Mouse (Mus musculus): ENCODE data around the gene Hook2.

Hook2 gene

DNA sequence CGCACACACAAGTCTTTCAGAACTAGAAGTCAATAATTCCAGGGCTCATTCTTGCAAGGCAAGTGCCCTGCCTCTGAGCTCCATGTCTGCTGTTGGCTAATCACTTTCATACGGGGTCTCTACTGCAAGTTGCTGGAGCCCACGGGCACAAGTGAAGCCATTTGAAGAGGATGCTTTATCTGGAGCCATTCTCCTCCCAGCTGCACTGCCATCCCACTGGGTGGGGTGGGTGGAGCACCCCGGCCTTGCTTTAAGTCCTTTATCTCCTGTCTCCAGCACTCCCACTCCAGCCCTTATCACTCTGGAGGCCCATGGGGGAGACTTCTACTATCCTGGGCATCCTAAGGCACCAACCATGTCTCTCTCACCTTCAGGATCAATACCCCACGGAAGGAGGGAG, 19.5 kb upstream of the Hook2 start:
- CTCF ChIA-PET: no interaction called here

DNA sequence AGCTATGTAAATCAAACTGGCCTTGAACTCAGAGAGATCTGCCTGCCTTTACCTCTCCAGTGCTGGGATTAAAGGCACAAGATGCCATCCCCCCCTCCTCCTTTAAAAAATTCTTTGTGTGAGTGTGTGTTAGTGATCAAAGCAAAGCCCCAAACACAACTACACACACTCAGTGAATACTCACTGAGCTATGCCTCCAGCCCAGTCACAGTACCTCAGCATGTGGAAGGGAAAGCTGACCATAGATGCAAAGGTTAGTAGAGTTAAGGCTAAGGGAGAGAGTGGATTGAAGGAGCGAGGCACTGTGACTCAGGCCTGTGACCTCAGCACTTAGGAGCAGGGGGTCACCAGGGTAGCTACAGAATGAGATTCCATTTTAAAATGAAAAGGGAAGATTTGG, 17.3 kb upstream of the Hook2 start:
- CTCF ChIA-PET: interaction anchor here (8.1 kb wide), 1 partner anchor 15 kb away, joined by 113 read pairs; the partner anchor contains the start of gene Hook2

DNA sequence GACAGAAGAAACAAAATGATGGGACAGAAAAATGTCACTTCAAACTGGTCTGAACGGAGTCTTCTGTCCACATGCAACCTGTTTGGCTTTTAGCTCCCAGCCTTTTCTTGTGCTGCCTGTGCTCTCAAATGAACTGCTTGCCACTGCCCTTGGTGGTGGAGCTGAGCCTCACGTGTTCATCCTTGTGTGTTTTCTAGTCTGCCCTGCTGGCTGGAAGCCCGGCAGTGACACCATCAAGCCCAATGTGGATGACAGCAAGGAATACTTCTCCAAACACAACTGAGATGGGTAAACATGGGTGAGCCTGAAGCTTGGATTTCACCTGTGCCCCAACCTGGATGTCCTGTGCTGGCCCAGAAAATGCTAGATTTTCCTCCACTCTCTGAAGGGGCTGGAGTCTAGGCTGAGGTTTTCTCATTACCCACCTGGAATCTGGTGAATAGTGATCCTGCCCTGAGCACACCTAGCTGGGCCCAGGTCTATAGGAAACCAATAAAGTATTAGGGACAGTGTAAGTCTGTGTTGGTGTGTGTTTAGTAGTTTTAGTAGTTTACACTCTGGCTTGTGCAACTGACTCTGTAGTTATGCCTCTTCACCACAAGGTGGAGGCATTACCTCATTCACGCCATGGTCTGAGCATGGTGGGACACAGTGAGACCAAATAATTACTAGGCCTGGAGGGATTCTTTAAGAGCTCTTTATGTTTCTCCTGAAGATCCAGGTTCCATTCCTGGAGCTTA, 16.4 kb upstream of the Hook2 start:
- CTCF ChIA-PET: interaction anchor here (0.6 to 8.1 kb wide), 7 partner anchors 10 to 114 kb away, joined by 3 to 113 read pairs (median 4); partner anchors contain the start of genes Hook2 and Tnpo2

DNA sequence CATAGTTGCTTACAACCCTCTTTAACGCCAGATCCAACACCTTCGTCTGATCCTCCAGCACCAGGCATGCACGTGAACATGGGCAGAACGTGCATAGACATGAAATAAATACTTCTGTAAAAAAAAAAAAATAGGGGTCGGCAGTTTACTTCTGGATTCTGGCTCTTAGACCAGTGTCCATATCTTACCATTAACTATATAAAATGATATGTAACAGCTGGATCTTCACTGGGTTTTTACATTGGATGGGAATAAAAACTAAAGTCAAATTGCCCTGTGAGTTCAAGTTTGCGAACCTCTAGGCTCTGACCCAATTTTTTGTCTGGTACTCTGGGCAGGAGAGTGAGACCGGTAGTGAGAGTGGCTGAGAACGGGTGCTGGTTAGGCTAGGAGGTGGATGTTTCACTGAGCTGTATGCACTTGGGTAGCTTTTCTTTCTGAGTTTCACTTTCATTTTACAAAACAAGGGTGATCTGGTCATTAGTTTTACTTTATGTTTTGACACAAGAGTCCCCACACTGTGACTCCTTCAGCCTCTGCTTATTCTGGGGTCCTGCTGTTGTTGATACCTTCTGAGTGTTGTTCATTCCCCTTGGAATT, 15.8 kb upstream of the Hook2 start:
- CTCF ChIA-PET: interaction anchor here (0.6 to 8.1 kb wide), 8 partner anchors 9 to 113 kb away, joined by 3 to 113 read pairs (median 4); partner anchors contain the start of genes Hook2 and Tnpo2

DNA sequence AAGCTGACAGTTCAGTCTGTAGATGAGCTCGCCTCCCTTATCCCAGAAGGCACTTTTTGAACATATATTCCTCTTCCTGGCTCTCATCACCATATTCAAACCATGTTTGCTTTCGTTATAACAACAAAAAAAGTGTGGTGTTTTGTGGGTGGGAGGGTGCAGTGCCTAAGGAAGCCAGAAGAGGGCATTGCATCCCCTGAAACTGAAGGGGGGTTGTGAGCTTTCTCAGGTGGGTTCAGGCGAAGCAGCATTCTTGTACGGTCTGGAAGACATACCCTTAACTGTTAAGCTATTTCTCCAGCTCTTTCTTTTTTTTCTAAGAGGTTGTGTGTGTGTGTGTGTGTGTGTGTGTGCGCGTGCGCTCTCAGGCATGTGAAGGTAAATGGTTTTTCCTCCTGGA, 15.0 kb upstream of the Hook2 start:
- CTCF ChIA-PET: interaction anchor here (0.6 to 8.1 kb wide), 5 partner anchors 13 to 381 kb away, joined by 3 to 113 read pairs (median 4); partner anchors contain the start of gene Hook2

DNA sequence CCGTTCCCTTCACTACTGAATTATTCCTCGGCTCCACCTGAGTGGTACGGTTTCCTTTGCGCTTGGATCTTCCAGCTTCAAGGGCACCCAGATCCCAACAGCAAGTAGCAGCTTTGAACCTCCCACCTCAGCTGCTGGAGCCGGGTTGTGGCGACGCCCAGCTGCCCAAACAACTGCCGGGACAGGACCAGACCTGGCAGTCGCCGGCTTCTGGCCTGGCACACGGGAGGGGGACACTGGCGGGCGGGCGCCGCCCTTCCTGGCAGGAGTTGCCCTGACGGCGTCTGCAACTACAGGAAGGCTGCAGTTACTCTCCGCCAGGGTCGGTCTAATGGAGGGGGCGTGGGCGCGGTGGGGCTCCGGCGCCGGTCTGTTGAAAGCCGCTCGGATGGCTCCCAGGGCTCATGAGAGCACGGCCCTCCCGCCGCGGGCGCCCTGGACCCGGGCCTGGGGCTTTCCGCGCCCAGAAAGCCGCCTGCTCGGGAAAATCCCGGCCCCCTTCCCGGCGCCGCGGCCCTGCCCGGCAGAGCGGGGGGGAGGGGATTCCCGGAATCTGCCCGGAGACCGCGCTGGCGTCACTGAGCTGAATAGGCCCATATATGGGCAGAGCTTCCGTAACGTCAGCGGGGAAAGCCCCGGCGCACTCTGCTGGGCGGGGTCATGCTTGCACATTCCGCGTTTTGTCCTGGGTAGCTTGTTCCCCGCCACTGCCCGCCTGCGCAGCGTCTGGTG, 14.2 kb upstream of the Hook2 start:
- CTCF ChIA-PET: interaction anchor here (1.3 to 8.1 kb wide), 3 partner anchors 12 to 108 kb away, joined by 3 to 113 read pairs (median 19); partner anchors contain the start of gene Hook2

DNA sequence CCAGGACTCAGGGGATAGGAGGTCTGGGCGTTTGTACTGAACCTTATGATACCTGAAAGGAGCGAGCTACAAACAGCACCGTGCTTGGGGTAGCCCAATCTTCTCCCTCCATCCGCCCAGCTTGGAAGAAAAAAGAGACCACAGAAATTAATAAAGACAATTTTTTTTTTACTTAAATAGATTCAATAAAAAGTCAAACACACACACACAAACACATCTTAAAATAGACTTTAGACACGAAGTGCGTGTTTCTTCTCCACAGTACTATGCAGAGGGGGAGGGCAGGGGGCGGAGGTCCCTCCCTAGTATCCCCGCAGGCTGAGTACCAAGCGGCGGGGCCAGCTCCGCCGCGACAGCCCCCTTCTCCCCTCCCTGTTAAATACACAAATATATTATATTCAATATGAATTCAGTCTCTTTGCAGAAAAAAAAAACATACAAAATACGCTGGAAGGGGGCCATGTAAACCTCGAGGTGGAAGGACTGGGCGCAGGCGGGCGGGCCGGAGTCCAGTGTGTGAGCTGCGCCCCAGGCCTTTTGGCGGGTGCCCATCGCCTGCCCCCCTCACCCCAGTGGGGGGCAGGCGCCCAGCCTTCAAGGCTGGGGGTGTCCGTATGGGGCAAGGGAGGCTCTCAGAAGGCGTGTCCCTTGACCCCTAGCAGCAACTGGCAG, 13.5 kb upstream of the Hook2 start:
- CTCF ChIA-PET: interaction anchor here (8.1 kb wide), 1 partner anchor 11 kb away, joined by 113 read pairs; the partner anchor contains the start of gene Hook2

DNA sequence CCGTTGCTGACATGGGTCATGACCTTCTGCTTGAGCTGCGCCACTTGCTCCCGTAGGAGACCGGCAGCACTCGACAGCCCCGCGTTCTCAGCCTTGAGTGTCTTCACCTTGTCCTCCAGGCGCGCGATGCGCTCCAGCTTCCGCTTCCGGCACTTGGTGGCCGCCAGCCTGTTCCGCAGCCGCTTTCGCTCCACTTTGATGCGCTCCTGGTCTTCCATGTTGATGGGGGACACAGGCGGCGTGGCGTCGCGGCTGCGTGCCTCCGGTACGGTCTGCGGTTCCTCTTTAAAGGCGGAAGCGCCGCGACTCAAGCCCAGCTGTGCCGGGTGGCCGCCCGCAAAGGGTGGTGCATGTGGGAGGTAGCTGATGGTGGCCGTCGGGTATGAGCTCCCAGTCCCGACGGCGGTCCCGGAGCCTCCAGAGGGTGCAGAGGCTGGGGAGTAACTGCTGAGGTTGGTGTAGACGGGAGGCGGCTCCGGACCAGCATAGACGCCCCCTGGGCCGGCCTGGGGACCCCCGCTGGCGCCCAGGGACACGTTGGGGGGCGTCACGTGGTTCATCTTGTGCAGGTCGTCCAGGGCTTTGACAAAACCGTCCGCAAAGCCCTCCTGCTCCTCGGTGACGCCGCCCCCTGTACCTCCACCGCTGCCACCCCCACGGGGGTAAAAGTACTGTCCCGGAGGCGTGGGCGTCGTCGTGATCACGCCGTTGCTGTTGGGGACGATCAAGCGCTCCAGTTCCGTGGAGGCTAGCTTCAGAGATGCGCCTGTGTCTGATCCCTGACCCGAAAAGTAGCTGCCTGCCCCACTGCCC, 12.8 kb upstream of the Hook2 start:
- CTCF ChIA-PET: interaction anchor here (8.1 kb wide), 1 partner anchor 10 kb away, joined by 113 read pairs; the partner anchor contains the start of gene Hook2

DNA sequence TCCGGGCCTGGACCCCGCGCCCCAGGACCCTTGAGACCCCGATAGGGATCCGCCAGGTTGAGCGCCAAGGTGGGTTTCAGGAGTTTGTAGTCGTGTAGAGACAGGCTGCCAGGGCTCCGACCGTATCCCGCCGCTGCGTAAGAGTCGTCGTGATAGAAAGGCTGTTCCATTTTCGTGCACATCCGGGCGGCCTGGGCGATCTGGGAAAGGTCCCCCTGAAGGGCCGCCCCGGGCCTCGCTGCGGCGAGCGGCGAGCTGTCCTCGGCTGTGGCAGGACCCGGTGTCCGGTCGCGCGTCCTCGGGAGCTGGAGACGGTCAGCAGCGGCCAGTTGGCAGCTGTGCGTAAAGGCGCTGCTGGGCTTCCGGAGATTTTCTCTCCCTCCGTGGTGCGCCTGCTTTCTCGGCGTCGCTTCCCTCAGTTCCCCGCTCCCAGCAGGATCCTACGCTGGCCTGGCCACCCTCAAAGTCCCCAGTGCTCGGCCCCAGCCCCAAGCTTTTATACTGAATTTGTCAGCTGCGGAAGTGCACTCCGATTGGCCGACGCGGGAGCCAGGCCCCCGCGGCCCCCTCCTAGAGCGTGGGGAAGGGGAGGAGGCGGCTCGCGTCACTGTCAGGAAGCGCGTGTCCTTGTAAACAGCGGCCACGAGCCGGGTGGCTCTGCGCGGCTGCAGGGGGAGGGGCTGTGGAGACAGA, 12.0 kb upstream of the Hook2 start, which contains the start of gene Junb:
Gene Junb, minus strand, starts transcription at position 471 of the 693 bp plus-strand sequence.
- CTCF ChIA-PET: interaction anchor here (8.1 kb wide), 1 partner anchor 10 kb away, joined by 113 read pairs; the partner anchor contains the start of gene Hook2

DNA sequence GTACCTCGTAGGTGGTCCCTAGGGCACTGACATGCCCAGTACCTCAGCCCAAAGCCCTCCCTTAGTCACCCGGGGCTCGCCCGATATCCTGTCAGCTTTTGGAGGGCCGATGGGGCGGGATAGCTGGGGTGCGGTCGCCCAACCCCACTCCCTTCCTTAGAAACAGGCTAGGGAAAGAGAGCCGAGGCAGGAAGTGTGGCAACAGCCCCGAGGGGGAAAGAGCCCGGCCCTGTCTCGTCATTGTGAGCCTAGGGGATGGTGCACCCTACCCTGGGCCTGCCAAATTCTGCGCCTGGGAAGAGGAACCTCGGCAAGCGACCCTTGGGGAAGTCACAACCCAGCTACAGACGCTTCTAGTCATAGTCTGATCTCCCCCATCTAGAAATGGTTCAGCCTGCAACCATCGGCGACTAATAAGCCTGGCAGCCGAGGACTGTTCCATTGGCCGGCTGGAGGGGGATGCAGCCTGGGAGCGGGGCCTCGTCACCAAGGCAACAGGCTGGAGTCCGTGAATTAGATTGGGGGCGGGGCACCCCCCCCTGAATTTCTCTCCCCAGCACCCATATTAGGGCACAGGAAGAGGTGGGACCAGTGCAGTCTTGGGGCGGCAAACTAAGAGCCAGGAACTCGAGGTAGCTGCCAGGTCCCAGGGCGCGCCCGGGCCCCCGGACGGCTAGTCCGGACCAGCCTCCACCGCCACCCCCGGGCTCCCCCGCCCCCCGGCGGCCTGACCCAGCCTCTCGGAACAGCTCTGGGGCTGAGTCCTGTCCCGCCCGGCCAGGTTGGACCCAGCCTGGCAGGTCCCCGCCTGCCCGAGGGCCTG, 10.6 kb upstream of the Hook2 start:
- CTCF ChIA-PET: interaction anchor here (8.1 kb wide), 1 partner anchor 8 kb away, joined by 113 read pairs; the partner anchor contains the start of gene Hook2

DNA sequence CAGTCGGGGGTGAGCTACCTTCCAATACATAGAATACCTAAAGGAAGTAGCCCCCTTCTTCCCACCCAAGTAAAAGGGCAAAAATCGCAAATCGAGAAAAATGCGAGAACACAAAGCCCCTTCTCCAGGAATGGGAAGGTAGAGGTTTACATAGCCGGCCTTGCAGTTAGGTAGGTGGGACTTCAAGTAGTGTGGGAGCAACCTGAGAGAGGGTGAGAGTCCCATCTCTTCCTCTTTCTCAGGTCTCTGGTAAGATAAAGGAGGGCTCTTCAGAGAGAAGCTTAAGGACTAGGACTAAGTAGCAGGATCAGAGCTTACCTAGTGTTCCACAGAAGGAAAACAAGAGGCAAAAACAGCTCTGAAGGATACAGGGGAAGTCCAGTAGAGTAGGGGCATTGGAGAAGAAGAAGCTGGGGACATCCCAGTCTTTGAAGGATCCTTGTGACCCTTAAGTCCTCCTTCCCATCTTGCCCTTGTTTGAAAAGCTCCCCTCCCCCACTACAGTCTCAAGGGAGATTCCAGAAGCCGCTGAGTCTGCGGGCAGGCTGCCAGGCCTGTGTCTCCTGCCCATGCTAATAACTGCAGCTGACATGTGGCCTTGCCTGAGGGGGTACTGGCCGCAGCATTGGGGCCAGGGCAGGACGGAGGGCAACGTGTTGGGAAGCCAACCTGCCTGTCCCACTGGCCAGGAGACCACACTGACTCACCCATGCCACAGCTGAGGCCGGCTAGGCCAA, 9.6 kb upstream of the Hook2 start:
- CTCF ChIA-PET: interaction anchor here (1.2 to 8.1 kb wide), 2 partner anchors 7 to 9 kb away, joined by 7 to 113 read pairs; partner anchors contain the start of gene Hook2

DNA sequence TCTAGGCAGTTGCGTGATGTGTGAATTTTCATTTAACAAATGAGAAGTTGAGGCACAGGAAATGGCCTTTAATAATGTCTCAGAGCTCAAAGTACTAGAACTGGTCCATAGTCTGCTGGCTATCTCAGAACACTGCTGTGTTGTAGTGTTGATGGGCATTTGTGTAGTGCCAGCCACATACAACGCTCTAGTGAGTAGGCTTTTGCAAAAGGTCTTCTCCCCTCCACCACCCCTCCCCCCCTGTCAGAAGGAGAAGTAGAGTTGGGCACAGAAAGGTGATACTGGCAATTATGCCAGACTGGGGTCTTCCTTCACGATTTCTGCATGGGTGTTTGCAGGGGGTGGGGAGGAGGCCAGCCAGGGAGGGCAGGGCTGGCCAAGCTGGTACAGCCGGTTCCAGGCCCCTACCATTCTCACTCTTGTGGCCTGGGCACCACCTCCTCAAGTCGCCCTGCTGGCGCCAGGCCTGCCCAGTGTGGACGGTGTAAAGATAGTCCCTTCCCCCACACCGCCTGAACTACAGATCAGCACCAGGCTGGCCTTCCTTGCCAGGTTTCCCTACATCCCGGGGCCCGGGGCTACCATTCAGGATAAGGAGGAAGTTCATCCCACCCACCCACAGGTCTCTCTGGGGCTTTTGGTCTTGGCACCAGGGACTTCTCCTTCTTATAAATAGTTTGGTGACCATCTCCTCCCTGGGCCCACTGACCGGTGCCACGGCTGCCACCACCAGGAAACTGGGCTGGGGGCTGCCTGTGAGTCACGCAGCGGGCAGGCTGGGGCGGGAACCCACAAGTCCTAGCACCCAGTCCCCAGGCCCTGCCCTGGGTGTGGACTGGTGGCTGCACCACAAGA, 8.5 kb upstream of the Hook2 start:
- CTCF ChIA-PET: interaction anchor here (1.2 kb wide), 1 partner anchor 8 kb away, joined by 7 read pairs; the partner anchor contains the start of gene Hook2

DNA sequence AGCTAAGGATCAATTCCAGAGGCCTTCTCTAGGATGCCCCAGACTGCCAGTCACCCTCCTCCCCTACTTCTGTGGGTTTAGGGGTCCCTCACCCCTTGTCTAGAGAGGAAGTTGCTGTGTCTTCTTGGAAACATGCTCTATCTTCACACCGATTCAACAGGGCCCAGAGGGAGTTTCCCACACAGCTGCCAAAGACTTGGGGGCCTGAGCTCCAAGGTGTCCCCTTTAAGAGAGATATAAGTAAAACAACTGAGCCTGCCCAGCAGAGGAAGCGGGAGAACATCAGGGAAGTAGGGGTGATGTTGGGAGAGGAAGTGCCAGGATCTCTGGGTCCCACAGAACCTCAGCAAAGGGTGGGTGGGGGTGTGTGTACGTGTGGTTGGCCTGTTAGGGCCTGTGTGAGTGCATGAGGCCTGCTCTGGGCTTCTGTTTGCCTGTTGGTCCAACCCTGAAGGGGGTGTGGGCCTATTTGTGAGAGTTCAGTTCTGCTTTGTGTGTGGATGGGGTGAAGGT, 7.8 kb upstream of the Hook2 start:
- CTCF ChIA-PET: no interaction called here

DNA sequence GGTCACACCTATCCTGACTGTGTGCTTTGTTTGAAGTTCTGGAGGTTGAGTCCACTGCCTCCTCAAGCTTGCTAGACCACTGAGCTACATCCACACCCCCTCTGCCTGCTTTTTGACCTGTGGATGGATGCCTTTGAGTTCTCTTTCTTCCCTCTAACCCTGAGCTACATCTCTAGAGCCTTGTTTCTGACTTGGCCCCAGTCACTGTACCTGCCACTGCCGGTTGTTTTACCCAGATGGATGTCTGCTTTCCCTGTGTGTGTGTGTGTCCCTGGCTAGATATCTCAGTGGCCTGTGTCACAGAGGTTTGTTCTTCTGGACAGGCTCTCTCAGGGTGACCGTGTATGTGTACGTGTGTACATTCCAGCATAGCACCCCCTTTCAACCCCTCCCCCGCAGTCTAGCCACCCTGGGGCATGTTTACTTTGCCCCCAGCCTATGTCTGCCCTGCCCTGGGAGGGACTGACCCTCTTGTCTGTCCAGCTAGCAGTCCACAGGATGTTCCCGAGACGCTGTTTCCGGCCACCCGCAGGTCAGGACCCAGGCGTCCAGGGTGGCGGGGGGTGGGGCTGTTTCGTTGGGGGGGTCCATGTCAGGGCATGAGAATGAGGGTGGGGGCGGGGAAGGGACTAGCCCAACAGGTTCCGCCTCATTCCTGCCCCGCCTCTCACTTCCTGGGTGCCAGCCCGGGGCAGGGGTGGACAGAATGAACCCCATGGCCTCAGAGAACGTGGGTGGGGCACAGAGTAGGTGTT, 5.9 kb upstream of the Hook2 start:
- CTCF ChIA-PET: interaction anchor here (0.7 to 8.0 kb wide), 2 partner anchors 8 to 78 kb away, joined by 5 to 113 read pairs; partner anchors contain the start of gene Junb

DNA sequence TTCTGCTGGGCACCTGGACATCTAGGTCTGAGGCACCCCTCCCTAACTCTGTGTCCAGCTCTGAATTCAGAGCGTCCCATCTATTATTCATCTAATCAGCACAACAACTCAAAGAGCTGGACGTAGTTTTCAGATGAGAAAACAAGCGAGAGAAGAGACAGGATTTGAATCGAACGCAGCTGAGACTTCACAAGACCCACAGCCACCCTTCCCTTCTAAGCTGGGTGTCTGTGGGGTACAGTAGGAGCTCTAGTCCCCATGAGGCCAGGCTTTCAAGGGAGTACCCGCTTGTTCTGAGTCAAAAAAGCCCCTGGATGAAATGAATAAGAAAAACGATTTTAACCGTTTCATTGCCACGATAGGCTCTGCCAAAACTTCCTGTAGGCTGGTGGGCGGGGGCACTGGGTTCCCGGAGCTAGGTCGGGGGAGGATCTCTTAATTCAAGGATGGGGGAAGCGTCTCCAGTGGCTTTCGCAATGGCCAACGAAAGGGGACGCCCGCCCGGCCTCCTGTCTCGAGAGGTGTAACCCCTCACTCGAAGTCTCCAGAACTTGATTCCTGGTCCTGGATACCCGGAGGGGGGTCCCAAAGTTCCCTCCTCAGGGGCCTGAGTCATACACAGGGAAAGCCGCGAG, 5.2 kb upstream of the Hook2 start:
- CTCF ChIA-PET: interaction anchor here (8.0 kb wide), 1 partner anchor 9 kb away, joined by 113 read pairs; the partner anchor contains the start of gene Junb

All from spleen, embryonic (tissue).